Mouse (Mus musculus) kidney, adult 8-10 months (tissue): Measurements from ENCODE around the gene Olfr1474.
"Not testable (repeated sequence)": the region's sequence is repeated elsewhere in the genome, so short reads cannot be mapped to it uniquely, and the experiment has no call there.

Experiments used
- DNase-seq, 2 experiments: peaks; one replicate each; pipeline ENCODE4 v3.0.0; 2022

Gene Olfr1474

DNA sequence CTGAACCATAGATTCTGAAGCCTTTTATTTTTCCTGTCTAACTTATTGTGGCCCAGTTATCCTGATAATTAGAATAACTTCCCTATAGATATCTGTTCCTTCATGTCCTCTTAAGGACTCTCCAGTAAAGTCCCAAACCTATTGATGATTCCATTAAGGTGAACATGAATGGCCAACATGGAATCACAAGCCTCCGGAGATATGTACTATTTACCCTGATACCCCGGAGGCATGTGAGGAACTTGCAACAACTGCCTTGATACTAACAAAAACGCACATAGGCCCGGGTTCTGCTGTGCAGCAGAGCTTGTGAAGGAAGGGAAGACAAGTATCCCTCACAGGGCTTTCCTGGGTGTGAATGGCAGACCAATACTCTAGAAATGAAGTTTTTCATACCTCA, at the start of gene Olfr1474:
Gene Olfr1474 (plus strand): TSS at position 301 of the 400 bp plus-strand sequence.
- not testable (repeated sequence) for DNase-seq

GRCm38 (mm10) chr19:13443109-13443508, 26.3 kb upstream of the Olfr1474 start, which contains the start of gene Olfr1471:
TSS of gene Olfr1471 (plus strand) at chr19:13443409.
- not testable (repeated sequence) for DNase-seq

- DNase-seq = no peak
Measured at GRCm38 (mm10) chr19:13455986-13456385, 13.4 kb upstream of the Olfr1474 start, which contains the start of gene Olfr1472. TSS of gene Olfr1472 (minus strand) at chr19:13456086.

GRCm38 (mm10) chr19:13480096-13480495, 10.7 kb downstream of the Olfr1474 start, which contains the start of gene Olfr1475:
TSS of gene Olfr1475 (minus strand) at chr19:13480196.
- DNase-seq = no peak

- DNase-seq = no peak
Measured at GRCm38 (mm10) chr19:13500246-13500645, 30.9 kb downstream of the Olfr1474 start, which contains the start of gene Olfr1477. TSS of gene Olfr1477 (plus strand) at chr19:13500546.
